Mouse (Mus musculus): Measurements from ENCODE around the gene Aktip. TPM values are rescaled to one million over a fixed set of nuclear protein-coding genes. Genes with fewer than 3 reads are reported as not detected.

Aktip gene
- polyA plus RNA-seq, 1 experiment from 2014 or later, result 98.8 TPM

DNA sequence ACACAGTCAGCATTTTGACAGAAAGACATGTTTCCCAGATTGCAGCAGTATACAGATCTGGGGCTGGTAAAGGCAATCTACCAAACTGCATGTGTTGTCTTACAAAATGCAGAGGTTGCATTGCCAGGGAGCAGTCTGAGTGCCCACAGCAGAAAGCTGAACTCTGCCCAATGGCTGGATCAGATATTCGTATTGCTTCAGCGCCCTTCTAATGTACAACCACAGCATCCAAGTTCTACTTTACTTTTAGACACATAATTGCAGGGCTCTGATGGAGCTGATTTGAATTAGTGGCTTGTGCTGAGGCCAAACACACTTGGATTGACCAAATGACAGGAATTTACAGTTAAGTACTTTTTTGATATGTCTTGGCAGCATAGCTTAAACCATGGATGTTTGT is 22.1 kb upstream of the Aktip start:
- H3K9me3 ChIP-seq (ENCODE audit: control insufficient read depth, low read length), result no peaks in the 10 kb centered on the region
- no peak overlapping the region for H3K4me2 ChIP-seq (ENCODE audit: low read depth, low read length, severe bottlenecking)
- WGBS, result 91% methylated on average over 2 of the region's 2 CpGs
- H3K4me3 ChIP-seq (ENCODE audit: low read depth, low read length), result no peak overlapping the region
- H3K27ac ChIP-seq (ENCODE audit: low read depth, low read length), result no peak overlapping the region
- H3K4me1 ChIP-seq (replicated peaks; ENCODE audit: control insufficient read depth, insufficient read depth, low read length), result no peaks in the 10 kb centered on the region
- DNase-seq (ENCODE audit: low spot score), result no peak
- H3K36me3 ChIP-seq (ENCODE audit: control insufficient read depth, insufficient read depth, low read length), result no peaks in the 10 kb centered on the region
- no peak for ATAC-seq (replicated peaks; ENCODE audit: low FRiP score)
- H3K9ac ChIP-seq (ENCODE audit: low read length), result no peak overlapping the region
- no peaks in the 10 kb centered on the region for H3K27me3 ChIP-seq (ENCODE audit: control insufficient read depth, insufficient read depth, low read length)

DNA sequence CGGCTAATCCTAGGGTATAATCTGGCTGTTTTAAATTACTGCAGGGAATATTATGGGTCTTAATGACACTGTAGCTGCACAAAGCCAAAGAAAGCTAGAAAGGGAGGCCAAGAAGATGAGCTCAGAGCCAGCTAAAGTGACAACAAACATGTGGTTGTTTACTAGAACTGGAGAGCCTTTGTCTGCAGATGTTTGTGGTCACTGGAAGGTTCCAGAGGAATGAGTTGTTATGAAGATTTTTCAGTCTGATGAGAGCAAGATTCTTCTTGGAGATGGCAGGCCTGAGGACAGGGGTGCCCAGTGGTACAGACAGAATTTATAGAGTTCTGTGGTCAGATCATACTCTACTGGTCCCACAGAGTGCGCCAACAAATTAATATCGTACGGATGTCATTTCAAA is 18.5 kb upstream of the Aktip start:
- H3K4me3 ChIP-seq (ENCODE audit: low read depth, low read length), result no peak overlapping the region
- 83% methylated on average over 4 of the region's 4 CpGs for WGBS
- H3K4me1 ChIP-seq (replicated peaks; ENCODE audit: control insufficient read depth, insufficient read depth, low read length), result no peaks in the 10 kb centered on the region
- no peak for DNase-seq (ENCODE audit: low spot score)
- H3K4me2 ChIP-seq (ENCODE audit: low read depth, low read length, severe bottlenecking), result no peak overlapping the region
- no peak overlapping the region for H3K9ac ChIP-seq (ENCODE audit: low read length)
- no peaks in the 10 kb centered on the region for H3K36me3 ChIP-seq (ENCODE audit: control insufficient read depth, insufficient read depth, low read length)
- H3K27ac ChIP-seq (ENCODE audit: low read depth, low read length), result no peak overlapping the region
- ATAC-seq (replicated peaks; ENCODE audit: low FRiP score), result no peak
- no peaks in the 10 kb centered on the region for H3K27me3 ChIP-seq (ENCODE audit: control insufficient read depth, insufficient read depth, low read length)
- no peaks in the 10 kb centered on the region for H3K9me3 ChIP-seq (ENCODE audit: control insufficient read depth, low read length)

DNA sequence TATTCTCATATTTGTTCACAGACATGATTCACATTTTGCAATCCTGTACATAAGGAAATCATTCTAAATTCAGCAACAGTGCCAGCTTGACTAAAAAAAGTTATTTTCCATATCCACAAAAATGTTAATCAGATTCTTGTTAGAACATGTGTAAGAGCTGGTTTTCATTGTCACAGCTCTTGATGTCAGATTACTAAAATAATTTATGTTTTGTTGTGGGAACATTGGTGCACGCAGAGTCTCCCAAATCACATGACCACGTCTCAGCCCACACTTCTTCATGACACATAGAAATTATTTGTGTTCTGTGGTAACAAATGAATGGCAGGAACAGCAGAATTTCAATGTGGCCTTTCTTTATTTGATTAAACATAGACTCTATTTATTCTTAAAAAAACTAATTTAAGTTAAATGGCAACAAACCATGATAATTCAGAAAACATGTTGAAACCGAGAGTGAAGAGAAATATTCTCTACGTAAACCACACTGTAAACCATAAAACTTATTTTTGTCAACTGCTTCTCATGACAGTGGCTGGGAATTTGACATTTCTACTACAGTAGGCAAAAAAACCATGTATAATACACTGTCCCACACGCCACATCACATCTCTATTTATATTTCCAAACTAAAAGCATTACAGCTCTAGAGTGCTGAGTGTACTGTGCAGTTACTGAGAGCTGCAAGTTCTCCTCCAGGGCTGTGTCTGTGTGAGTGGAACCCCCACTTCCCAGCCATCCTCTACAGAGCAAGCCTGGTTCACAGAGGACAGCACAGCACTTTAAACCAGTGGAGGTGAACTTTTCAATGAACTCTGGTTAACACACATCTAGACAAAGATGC is 17.5 kb upstream of the Aktip start:
- 93% methylated on average over 5 of the region's 5 CpGs for WGBS
- Histone ChIP-seq H3K27me3 (ENCODE audit: control insufficient read depth, insufficient read depth, low read length) (no peaks in the 10 kb centered on the region), H3K9me3 (ENCODE audit: control insufficient read depth, low read length) (no peaks in the 10 kb centered on the region), H3K4me3 (ENCODE audit: low read depth, low read length) (no peak overlapping the region), H3K9ac (ENCODE audit: low read length) (no peak overlapping the region), H3K4me1 (replicated peaks; ENCODE audit: control insufficient read depth, insufficient read depth, low read length) (no peaks in the 10 kb centered on the region), H3K36me3 (ENCODE audit: control insufficient read depth, insufficient read depth, low read length) (no peaks in the 10 kb centered on the region), H3K27ac (ENCODE audit: low read depth, low read length) (no peak overlapping the region), H3K4me2 (ENCODE audit: low read depth, low read length, severe bottlenecking) (no peak overlapping the region)
- no peak for ATAC-seq (replicated peaks; ENCODE audit: low FRiP score)
- DNase-seq (ENCODE audit: low spot score), result no peak

DNA sequence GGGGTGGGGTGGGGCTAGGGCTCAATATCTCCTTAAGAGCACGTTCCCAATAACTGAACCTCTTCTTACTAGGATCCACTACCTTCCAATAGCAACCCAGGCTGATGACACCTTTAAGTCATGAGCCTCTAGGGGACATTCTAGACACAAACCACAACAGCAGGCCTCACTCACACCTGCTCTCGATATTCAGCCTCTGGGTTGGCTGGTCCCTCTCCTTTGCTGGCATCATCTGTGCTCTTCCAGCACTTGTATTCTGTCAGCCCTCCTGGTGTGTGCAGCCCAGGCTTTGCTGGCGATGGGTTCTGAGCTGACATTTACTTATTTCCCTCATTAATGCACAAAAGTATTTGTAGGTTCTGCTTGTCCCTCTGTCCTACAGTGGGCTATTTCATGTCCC is 14.5 kb upstream of the Aktip start:
- Histone ChIP-seq H3K27ac (ENCODE audit: low read depth, low read length) (no peak overlapping the region), H3K4me2 (ENCODE audit: low read depth, low read length, severe bottlenecking) (no peak overlapping the region), H3K4me1 (replicated peaks; ENCODE audit: control insufficient read depth, insufficient read depth, low read length) (no peaks in the 10 kb centered on the region), H3K9ac (ENCODE audit: low read length) (no peak overlapping the region), H3K4me3 (ENCODE audit: low read depth, low read length) (no peak overlapping the region), H3K36me3 (ENCODE audit: control insufficient read depth, insufficient read depth, low read length) (no peaks in the 10 kb centered on the region), H3K27me3 (ENCODE audit: control insufficient read depth, insufficient read depth, low read length) (no peaks in the 10 kb centered on the region), H3K9me3 (ENCODE audit: control insufficient read depth, low read length) (no peaks in the 10 kb centered on the region)
- ATAC-seq (replicated peaks; ENCODE audit: low FRiP score) (no peak), DNase-seq (ENCODE audit: low spot score) (no peak)
- 85% methylated on average over 3 of the region's 3 CpGs for WGBS

DNA sequence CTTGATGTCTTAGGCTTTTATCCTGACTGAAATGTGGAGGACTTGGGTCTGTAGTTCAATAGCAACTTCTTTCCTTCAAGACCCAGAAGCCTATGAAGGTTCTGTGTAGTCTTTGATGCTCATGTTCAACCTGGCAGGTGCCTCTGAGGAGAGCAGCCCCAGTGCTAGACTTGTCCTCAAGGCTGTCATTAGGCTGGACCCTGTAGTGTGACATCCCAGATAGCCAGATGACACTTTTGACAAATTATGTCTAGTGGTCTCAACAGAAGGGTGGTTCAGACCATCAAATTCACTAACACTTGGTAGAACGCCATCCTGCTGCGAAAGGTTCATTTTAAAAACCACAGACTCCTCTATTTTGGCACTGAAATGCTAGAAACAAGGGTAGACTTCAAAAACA is 13.2 kb upstream of the Aktip start:
- Histone ChIP-seq H3K27me3 (ENCODE audit: control insufficient read depth, insufficient read depth, low read length) (no peaks in the 10 kb centered on the region), H3K36me3 (ENCODE audit: control insufficient read depth, insufficient read depth, low read length) (no peaks in the 10 kb centered on the region), H3K4me2 (ENCODE audit: low read depth, low read length, severe bottlenecking) (no peak overlapping the region), H3K9ac (ENCODE audit: low read length) (no peak overlapping the region), H3K9me3 (ENCODE audit: control insufficient read depth, low read length) (no peaks in the 10 kb centered on the region), H3K27ac (ENCODE audit: low read depth, low read length) (no peak overlapping the region), H3K4me1 (replicated peaks; ENCODE audit: control insufficient read depth, insufficient read depth, low read length) (no peaks in the 10 kb centered on the region), H3K4me3 (ENCODE audit: low read depth, low read length) (no peak overlapping the region)
- WGBS, result 91% methylated on average over 2 of the region's 2 CpGs
- no peak for ATAC-seq (replicated peaks; ENCODE audit: low FRiP score)
- DNase-seq (ENCODE audit: low spot score), result no peak

DNA sequence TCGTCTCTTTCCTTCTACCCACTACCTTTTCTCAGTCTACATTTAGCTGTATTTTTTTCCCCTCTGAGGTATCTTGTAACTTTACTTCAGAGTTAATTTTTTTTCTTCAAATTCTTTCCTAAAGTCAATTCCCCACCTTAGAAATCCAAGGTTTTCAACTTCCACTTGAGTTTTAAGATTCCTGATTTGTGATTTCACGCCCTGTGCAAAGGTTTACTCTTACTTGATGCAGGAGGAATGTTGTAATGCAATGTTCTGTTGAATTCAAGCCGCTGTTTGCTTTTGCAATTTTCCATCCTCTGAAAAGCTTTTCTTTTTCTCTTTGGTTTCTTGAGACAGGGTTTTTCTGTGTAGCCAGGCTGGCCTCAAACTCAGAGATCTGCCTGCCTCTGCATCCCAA is 9.9 kb upstream of the Aktip start:
- Histone ChIP-seq H3K9ac (ENCODE audit: low read length) (no peak overlapping the region), H3K36me3 (ENCODE audit: control insufficient read depth, insufficient read depth, low read length) (no peaks in the 10 kb centered on the region), H3K4me3 (ENCODE audit: low read depth, low read length) (no peak overlapping the region), H3K4me2 (ENCODE audit: low read depth, low read length, severe bottlenecking) (no peak overlapping the region), H3K27me3 (ENCODE audit: control insufficient read depth, insufficient read depth, low read length) (no peaks in the 10 kb centered on the region), H3K4me1 (replicated peaks; ENCODE audit: control insufficient read depth, insufficient read depth, low read length) (no peaks in the 10 kb centered on the region), H3K27ac (ENCODE audit: low read depth, low read length) (no peak overlapping the region), H3K9me3 (ENCODE audit: control insufficient read depth, low read length) (no peaks in the 10 kb centered on the region)
- no peak for ATAC-seq (replicated peaks; ENCODE audit: low FRiP score)
- DNase-seq (ENCODE audit: low spot score), result no peak
- WGBS, result 78% methylated on average over 3 of the region's 3 CpGs

DNA sequence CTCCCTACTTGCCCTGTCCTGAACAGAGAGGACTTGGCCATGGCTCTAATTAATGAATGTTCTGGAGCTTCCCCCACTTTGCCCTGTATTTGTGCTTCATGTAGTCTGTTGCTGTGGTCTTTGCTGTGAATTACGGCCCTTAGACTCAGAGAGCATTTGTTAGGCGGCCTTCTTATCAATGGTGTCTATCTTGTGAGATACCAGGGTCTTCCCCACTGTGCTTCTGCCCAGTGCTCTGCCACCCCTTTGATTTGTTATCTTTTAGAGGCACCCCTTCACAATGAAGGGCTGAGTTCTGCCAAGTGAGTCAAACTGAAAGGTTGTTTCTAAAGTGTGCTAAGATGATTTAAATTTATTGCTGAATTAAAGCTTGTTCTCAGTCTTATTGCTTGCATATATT is 7.9 kb upstream of the Aktip start:
- DNase-seq (ENCODE audit: low spot score) (no peak), ATAC-seq (replicated peaks; ENCODE audit: low FRiP score) (no peak)
- WGBS, result 81% methylated on average over 2 of the region's 2 CpGs

DNA sequence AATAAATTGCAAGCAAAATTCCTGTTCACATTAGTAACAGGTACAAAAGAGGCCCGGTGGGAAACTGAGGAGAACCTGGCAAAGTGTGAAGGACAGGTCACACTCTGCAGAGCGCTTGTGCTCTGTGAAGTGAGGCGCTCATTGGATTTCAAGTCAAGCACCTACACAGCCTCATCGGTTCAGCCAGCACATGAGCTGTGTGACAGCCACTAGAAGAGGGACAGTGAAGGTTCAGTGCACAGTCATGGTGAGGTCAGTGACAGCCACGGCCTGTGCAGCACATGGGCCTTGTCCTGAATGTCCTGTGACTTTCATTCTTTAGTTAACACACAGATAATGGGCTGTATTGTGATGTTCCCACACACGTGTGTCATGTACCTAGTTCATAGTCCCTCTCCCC is 6.1 kb upstream of the Aktip start:
- no peak for DNase-seq (ENCODE audit: low spot score)
- no peaks in the 10 kb centered on the region for H3K36me3 ChIP-seq (ENCODE audit: control insufficient read depth, insufficient read depth, low read length)
- no peaks in the 10 kb centered on the region for H3K27me3 ChIP-seq (ENCODE audit: control insufficient read depth, insufficient read depth, low read length)
- H3K4me1 ChIP-seq (replicated peaks; ENCODE audit: control insufficient read depth, insufficient read depth, low read length), result no peaks in the 10 kb centered on the region
- no peak overlapping the region for H3K4me3 ChIP-seq (ENCODE audit: low read depth, low read length)
- H3K9ac ChIP-seq (ENCODE audit: low read length), result no peak overlapping the region
- H3K27ac ChIP-seq (ENCODE audit: low read depth, low read length), result no peak overlapping the region
- H3K9me3 ChIP-seq (ENCODE audit: control insufficient read depth, low read length), result no peaks in the 10 kb centered on the region
- 82% methylated on average over 6 of the region's 6 CpGs for WGBS
- no peak overlapping the region for H3K4me2 ChIP-seq (ENCODE audit: low read depth, low read length, severe bottlenecking)
- no peak for ATAC-seq (replicated peaks; ENCODE audit: low FRiP score)

More for the DNA sequence above, 7.9 kb upstream of the Aktip start:
- H3K9ac ChIP-seq (ENCODE audit: low read length), result no peak overlapping the region
- H3K4me2 ChIP-seq (ENCODE audit: low read depth, low read length, severe bottlenecking), result no peak overlapping the region
- H3K36me3 ChIP-seq (ENCODE audit: control insufficient read depth, insufficient read depth, low read length), result no peaks in the 10 kb centered on the region
- no peaks in the 10 kb centered on the region for H3K27me3 ChIP-seq (ENCODE audit: control insufficient read depth, insufficient read depth, low read length)
- no peaks in the 10 kb centered on the region for H3K4me1 ChIP-seq (replicated peaks; ENCODE audit: control insufficient read depth, insufficient read depth, low read length)
- no peaks in the 10 kb centered on the region for H3K9me3 ChIP-seq (ENCODE audit: control insufficient read depth, low read length)
- no peak overlapping the region for H3K27ac ChIP-seq (ENCODE audit: low read depth, low read length)
- no peak overlapping the region for H3K4me3 ChIP-seq (ENCODE audit: low read depth, low read length)

DNA sequence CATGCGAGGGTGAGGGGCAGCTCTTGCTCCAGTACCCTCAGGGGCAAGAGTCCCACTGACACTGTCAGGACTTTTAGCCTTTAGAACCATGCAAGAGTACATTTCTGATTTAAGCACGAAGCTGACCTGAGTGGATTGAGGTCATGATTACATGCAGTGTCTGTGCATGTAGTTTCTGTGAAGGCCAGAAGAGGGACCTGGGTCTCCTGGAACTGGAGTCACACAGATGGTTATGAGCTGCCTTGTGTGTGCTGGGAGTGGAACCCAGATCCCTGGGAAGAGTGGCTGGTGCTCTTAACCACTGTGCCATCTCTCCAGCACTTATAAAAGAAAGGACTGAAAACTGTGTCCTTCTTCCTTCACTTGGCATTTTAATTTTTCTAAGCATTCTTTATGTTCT is 1.4 kb upstream of the Aktip start:
- Histone ChIP-seq H3K27me3 (ENCODE audit: control insufficient read depth, insufficient read depth, low read length) (no peaks in the 10 kb centered on the region), H3K27ac (ENCODE audit: low read depth, low read length) (no peak overlapping the region), H3K36me3 (ENCODE audit: control insufficient read depth, insufficient read depth, low read length) (no peaks in the 10 kb centered on the region), H3K9ac (ENCODE audit: low read length) (no peak overlapping the region), H3K4me2 (ENCODE audit: low read depth, low read length, severe bottlenecking) (no peak overlapping the region), H3K4me1 (replicated peaks; ENCODE audit: control insufficient read depth, insufficient read depth, low read length) (no peaks in the 10 kb centered on the region), H3K9me3 (ENCODE audit: control insufficient read depth, low read length) (no peaks in the 10 kb centered on the region), H3K4me3 (ENCODE audit: low read depth, low read length) (no peak overlapping the region)
- DNase-seq (ENCODE audit: low spot score) (no peak), ATAC-seq (replicated peaks; ENCODE audit: low FRiP score) (no peak)
- 77% methylated on average over 2 of the region's 2 CpGs for whole genome bisulfite sequencing
